Mouse (Mus musculus) neural tube, embryonic 10.5 days (tissue): ENCODE measurements at regions not wholly inside any gene's neighbourhood (a gene's known extent, or its start where the extent isn't known, plus 50 kb on each side); places are given as distances from the start of the nearest gene placed in this dataset.

ENCODE experiments used
- DNase-seq: peaks from one replicate; pipeline ENCODE4 v3.0.0-alpha.2; 2017; ENCODE audit warnings: low spot score; ENCODE audit errors: extremely low spot score

DNA sequence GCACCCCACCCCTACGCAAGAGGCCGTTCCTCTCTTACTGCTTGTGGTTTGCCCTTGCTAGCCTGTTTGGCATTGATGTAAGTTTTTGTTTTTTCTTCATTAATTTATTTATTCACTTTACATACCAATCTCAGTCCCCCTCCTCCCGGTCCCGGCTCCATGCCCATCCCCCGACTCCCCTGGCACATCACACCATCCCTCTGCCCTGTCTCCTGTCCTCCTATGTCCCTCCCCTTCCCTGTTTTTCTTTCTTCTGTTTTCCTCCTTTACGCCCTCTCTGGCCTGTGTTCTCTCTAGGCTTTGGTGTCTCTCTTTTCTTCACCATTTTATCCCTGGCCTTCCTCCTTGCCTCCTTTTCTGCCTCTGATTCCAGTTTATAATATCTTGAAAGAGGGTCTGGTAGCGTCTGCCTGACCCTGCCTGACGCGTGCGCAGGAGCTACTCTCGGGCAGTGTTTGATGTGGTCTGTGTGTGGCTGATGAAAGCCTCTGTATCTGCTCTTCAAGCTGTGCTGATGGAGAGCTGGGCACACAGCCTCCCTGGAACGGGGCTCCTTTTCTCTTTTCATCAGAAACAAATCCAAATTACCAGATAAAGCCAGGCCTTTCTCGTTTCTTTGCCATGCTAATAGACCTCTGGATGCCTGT is 172.0 kb upstream of the Camk1g start:
- peak; percentile 30 for DNase-seq

GRCm38 (mm10) chr1:193541281-193541680 is 171.2 kb upstream of the Camk1g start:
- DNase-seq, result no peak

GRCm38 (mm10) chr1:193540486-193540885 is 170.4 kb upstream of the Camk1g start:
- DNase-seq, result no peak

- DNase-seq, result no peak
These were observed 169.2 kb upstream of the Camk1g start for GRCm38 (mm10) chr1:193539261-193539660.

DNA sequence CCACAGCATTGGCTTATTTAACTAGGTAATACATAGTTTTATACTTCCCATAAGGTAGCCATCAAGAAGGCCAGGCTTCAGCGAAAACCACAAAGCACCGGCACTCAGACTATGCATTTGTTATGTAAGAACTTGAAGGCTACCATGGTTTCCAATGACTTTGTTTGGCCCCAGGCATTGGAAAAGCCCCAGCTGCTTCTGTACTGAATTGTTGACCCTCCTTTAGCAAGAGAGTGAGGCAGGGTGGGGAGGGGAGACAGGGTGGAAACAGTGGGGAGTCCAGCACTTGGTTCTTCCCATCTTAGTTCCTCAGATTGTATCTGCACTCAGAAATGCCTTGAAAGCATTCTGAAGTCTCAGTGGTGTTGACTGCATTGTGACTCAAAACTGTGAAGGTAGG is 168.3 kb upstream of the Camk1g start:
- DNase-seq, result no peak

- DNase-seq, result no peak
These were observed 167.5 kb upstream of the Camk1g start for GRCm38 (mm10) chr1:193537616-193538015.

DNA sequence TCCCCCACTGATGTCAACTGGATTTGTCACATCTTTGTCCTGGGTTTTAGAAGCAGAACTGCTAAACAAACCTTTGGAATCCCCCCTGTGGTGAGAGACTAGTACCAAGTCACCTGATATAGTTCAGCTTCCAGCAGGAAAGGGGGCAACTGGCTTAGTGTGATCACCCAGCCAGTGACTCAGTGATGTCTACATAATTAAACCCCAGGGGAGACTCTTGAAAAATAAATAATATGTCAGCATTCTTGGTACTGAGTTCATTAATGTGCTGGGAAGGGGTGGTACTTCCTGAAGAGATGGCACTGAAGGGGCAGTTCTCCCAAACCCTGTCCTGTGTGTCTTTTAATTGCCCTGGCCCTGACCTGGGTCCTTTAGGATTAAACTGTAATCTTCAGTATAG is 166.5 kb upstream of the Camk1g start:
- no peak for DNase-seq

GRCm38 (mm10) chr1:193534449-193534848 is 164.4 kb upstream of the Camk1g start:
- no peak for DNase-seq

- DNase-seq, result no peak
These were observed 156.4 kb upstream of the Camk1g start for GRCm38 (mm10) chr1:193526501-193526900.

- DNase-seq, result no peak
These were observed 151.9 kb upstream of the Camk1g start for GRCm38 (mm10) chr1:193522007-193522406.

GRCm38 (mm10) chr1:193518840-193519239 is 148.7 kb upstream of the Camk1g start:
- no peak for DNase-seq

DNA sequence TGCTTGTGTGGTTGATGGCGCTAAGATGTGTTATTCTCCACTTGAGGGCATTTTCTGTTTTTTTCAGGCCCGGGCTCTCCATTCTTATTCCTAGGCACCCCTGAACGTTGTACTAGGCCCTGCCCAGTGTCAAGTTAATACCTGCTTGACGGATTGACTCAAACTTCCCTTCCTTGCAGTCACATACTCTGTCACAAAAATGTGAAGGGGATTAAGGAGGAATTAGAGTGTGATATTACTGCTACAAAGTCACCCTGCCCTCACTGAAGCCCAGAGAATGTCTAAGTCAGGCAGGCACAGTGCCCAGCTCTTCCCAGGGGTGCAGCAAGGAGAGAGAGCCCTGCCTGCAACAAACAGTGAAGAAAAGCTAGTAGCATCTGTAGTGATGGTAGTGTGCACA is 147.9 kb upstream of the Camk1g start:
- DNase-seq, result no peak

DNA sequence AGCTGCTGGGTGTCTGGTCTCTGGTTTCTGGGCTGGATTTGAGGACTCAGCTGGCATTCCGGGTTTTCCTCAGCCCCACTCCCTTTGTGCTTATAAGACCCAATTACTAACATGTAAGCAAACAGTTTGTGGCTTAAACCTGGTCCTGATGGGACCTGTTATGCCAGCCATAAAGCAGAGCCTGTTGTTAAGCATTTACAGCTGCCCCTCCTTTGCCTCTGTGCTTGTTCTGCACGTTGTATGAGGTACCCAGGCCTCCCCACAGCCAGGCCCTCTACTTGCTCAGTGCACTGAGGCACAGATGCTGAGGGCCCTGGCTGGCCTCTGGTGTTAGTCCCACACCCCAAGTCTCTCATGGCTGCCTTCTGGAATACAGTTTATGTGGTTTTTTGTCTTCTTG is 147.2 kb upstream of the Camk1g start:
- no peak for DNase-seq

- DNase-seq, result no peak
These were observed 146.3 kb upstream of the Camk1g start for GRCm38 (mm10) chr1:193516395-193516794.

DNA sequence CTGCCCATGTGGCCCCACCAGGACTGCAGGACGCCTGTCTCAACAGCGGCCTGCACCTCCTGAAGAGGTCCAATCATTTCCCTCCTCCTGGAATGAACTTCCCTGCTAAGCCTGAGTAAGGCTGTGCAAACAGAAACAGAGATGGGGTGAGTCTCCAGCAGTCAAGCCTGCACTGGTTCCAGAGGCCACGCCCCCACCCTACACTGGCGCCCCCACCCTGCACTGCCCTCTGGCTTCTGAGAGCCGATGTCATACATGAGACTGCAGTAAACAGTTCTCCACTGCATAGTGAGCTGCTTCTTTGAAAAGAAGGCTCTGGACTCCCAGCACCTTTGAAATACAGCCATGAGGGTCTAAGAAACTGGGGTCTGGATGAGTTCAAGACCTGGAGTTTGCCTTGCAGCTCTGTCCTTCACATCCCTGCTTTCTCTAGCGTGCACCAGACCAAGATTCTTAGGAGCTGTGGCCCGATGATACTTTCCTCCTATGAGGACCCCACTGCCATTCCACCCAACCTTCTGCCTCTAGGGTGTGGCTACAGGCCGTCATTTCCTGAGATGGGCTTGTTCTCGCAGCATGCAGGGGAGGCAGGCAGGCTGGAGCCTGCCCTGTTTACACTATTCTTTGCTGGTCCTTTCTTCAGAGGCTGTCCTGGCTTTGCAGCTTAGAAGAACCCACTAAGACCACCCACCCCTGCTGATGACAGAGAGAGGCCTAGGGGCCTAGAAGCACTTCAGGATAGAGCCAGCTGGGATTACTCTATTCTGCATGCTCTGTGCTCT is 144.0 kb upstream of the Camk1g start:
- no peak for DNase-seq

GRCm38 (mm10) chr1:193510066-193510793 is 140.1 kb upstream of the Camk1g start:
- DNase-seq, result no peak

DNA sequence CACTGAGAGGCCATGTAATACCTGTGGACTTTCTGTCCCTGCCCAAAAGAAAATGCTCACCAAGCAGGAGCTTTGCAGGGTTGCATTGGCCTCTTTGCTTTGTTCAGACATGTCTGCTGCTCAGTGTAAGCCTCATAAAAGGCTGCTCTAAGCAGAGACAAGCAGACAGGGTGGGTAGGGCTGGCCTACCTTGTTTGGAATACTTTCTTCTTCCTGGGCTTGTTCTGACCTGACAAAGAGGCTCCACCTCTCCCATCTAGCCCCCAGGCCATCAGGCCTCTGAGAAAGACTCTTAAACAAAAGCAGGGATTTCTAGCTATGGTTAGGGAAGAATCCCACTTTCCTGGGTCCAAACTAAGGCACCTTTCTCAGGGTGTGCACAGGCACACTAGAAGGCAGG is 138.2 kb upstream of the Camk1g start:
- DNase-seq, result no peak

GRCm38 (mm10) chr1:193506991-193507390 is 136.9 kb upstream of the Camk1g start:
- no peak for DNase-seq

DNA sequence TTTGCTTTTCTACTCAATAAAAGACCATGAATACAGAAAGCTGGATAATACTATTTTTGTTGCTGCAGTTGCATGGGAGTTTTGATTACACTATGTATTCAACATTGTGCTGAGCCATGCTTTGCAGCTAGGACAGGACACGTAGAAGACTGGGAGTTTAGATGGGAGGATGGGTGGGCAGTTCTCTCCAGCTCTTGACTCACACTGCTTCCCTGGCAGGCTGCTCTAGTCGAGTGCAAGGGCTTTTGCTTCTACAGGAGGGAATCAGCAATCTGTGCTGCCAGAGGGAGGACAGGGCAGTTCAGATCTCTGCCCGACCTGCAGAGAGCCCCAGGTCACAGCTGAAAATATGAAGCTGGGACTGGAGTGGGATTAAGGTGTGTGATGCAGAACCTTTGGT is 135.3 kb upstream of the Camk1g start:
- DNase-seq, result no peak

- no peak for DNase-seq
These were observed 134.5 kb upstream of the Camk1g start for GRCm38 (mm10) chr1:193504611-193505010.

- DNase-seq, result peak; percentile 65
These were observed 133.7 kb upstream of the Camk1g start for GRCm38 (mm10) chr1:193503624-193504325.
